Mouse (Mus musculus): Measurements from ENCODE around the gene Ror2.

- TF ChIP-seq CTCF (IDR thresholded peaks at IDR 0.05; ENCODE audit: low read depth), result no peak
- TF ChIP-seq EP300 (IDR thresholded peaks at IDR 0.05; ENCODE audit: low read depth), result no peak
These were observed 35.0 kb upstream of the Ror2 start for GRCm38 (mm10) chr13:53320899-53321298.

Measured in liver, postnatal 0 days (tissue).